ENCODE assay signal across 23 mouse cellular contexts in the genomic region with DNA sequence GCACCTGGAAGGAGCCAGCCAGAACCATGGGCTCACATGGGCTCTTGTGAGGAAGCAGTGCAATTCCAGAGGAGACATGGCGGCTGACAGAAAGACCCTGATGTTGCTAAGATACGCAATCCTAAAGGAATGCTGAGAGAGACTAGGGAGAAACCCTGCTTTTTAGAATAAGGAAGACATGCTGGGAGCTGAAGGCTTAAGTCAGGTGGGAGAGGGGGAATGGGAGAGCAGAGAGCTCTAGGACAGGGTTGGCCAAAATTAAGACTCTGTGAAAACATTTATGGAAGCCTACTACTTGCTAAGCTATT.
DNase-seq lines count a peak whose midpoint lies in the region; ATAC-seq and TF ChIP-seq lines count a peak whose summit lies in the region.
"Had no signal": no experiment of that assay in that cellular context is flagged by ENCODE, and none has a peak within 500 bp of the region (broad histone marks: within the 10 kb centered on the region; RNA-seq: fewer than 3 reads in every experiment).

No protein-coding gene starts in this region.

- H3K36me3 ChIP-seq in heart, embryonic 11.5 days (ENCODE audit: control insufficient read depth, insufficient read depth, low read length) = no peaks in the 10 kb centered on the region
- no peaks in the 10 kb centered on the region for H3K36me3 ChIP-seq in midbrain, embryonic 10.5 days
- H3K36me3 ChIP-seq in midbrain, embryonic 11.5 days (ENCODE audit: control insufficient read depth, insufficient read depth, low read length) = no peaks in the 10 kb centered on the region
- H3K36me3 ChIP-seq in liver, embryonic 12.5 days = no peaks in the 10 kb centered on the region
- H3K36me3 ChIP-seq: embryonic facial prominence, embryonic 13.5 days; forebrain, embryonic 15.5 days; hindbrain, embryonic 15.5 days; kidney, embryonic 15.5 days had no signal

- no peak for ATAC-seq in heart, embryonic 11.5 days (replicated peaks; ENCODE audit: insufficient number of reproducible peaks, low FRiP score, low TSS enrichment)
- ATAC-seq in midbrain, embryonic 11.5 days (ENCODE audit: low FRiP score) = no peak
- ATAC-seq in liver, embryonic 12.5 days = no peak
- ATAC-seq: forebrain, embryonic 15.5 days had no signal

- intact Hi-C loops in heart, postnatal 14 days (cut with DNase I) = no loop called here

- DNase-seq in cerebellum, adult 2 months = no peak
- DNase-seq in cerebellum, postnatal 10 days = no peak
- no peak for DNase-seq in heart, postnatal 14 days
- no peak for DNase-seq in midbrain, embryonic 10.5 days (ENCODE audit: low spot score)
- no peak for DNase-seq in midbrain, embryonic 11.5 days (ENCODE audit: low spot score, missing footprints)
- DNase-seq: adrenal gland, postnatal 10 days; gastrocnemius, postnatal 10 days; heart, adult 11 months; heart, postnatal 36 days; kidney, adult 11 months; kidney, postnatal 36 days; layer of hippocampus, adult 9-11 months; liver; midbrain, embryonic 14.5 days; right cerebral cortex, postnatal 14 days; thymus, postnatal 25 days had no signal

- H3K27me3 ChIP-seq in cerebellum, adult 2 months (ENCODE audit: control insufficient read depth, insufficient read depth, low read length) = no peaks in the 10 kb centered on the region
- H3K27me3 ChIP-seq in heart, embryonic 11.5 days (ENCODE audit: control insufficient read depth, insufficient read depth, low read length) = no peaks in the 10 kb centered on the region
- no peaks in the 10 kb centered on the region for H3K27me3 ChIP-seq in midbrain, embryonic 10.5 days (ENCODE audit: low read depth, poor library complexity, severe bottlenecking)
- H3K27me3 ChIP-seq in midbrain, embryonic 11.5 days (ENCODE audit: control insufficient read depth, insufficient read depth, low read length) = no peaks in the 10 kb centered on the region
- no peaks in the 10 kb centered on the region for H3K27me3 ChIP-seq in liver, embryonic 12.5 days (replicated peaks)
- H3K27me3 ChIP-seq: embryonic facial prominence, embryonic 13.5 days; hindbrain, embryonic 15.5 days; kidney, embryonic 15.5 days had no signal

- H3K4me1 ChIP-seq in cerebellum, adult 2 months (ENCODE audit: control insufficient read depth, insufficient read depth, low read length) = peaks cover 42% of the 10 kb centered on the region
- H3K4me1 ChIP-seq in heart, embryonic 11.5 days (ENCODE audit: control insufficient read depth, insufficient read depth, low read length) = peaks cover 39% of the 10 kb centered on the region
- H3K4me1 ChIP-seq in midbrain, embryonic 10.5 days = peaks cover 34% of the 10 kb centered on the region
- peaks cover 16% of the 10 kb centered on the region for H3K4me1 ChIP-seq in midbrain, embryonic 11.5 days (ENCODE audit: control insufficient read depth, insufficient read depth, low read length)
- H3K4me1 ChIP-seq in liver, embryonic 12.5 days = peaks cover 21% of the 10 kb centered on the region

- H3K9me3 ChIP-seq in heart, embryonic 11.5 days (replicated peaks; ENCODE audit: control insufficient read depth, low read length) = no peaks in the 10 kb centered on the region
- no peaks in the 10 kb centered on the region for H3K9me3 ChIP-seq in midbrain, embryonic 10.5 days (replicated peaks)
- H3K9me3 ChIP-seq in midbrain, embryonic 11.5 days (ENCODE audit: control insufficient read depth, low read length) = no peaks in the 10 kb centered on the region
- H3K9me3 ChIP-seq in liver, embryonic 12.5 days (replicated peaks) = no peaks in the 10 kb centered on the region
- H3K9me3 ChIP-seq: embryonic facial prominence, embryonic 13.5 days; forebrain, embryonic 15.5 days; hindbrain, embryonic 15.5 days; kidney, embryonic 15.5 days had no signal

- no peak for TF ChIP-seq CTCF in cerebellum, adult 2 months (IDR thresholded peaks at IDR 0.05; ENCODE audit: borderline replicate concordance, insufficient read depth, low read depth, low read length)

- H3K9ac ChIP-seq in heart, embryonic 11.5 days (ENCODE audit: low read depth, low read length) = no peak overlapping the region
- H3K9ac ChIP-seq in midbrain, embryonic 11.5 days (ENCODE audit: low read length) = no peak overlapping the region
- H3K9ac ChIP-seq in liver, embryonic 12.5 days = no peak overlapping the region
- H3K9ac ChIP-seq: embryonic facial prominence, embryonic 13.5 days; forebrain, embryonic 15.5 days; hindbrain, embryonic 15.5 days; kidney, embryonic 15.5 days had no signal

- no peak overlapping the region for H3K4me2 ChIP-seq in heart, embryonic 11.5 days
- H3K4me2 ChIP-seq in midbrain, embryonic 11.5 days = no peak overlapping the region
- H3K4me2 ChIP-seq in liver, embryonic 12.5 days = no peak overlapping the region
- H3K4me2 ChIP-seq: embryonic facial prominence, embryonic 13.5 days; forebrain, embryonic 15.5 days; hindbrain, embryonic 15.5 days; kidney, embryonic 15.5 days had no signal

- H3K27ac ChIP-seq in cerebellum, adult 2 months (ENCODE audit: insufficient read depth, low read length) = peak overlapping the region; percentile 96
- peak overlapping the region; percentile 3; the same call in 1 of the 2 replicates for H3K27ac ChIP-seq in heart, embryonic 11.5 days (ENCODE audit: low read depth, low read length)
- H3K27ac ChIP-seq in midbrain, embryonic 10.5 days (replicated peaks) = peak overlapping the region; percentile 68
- no peak overlapping the region for H3K27ac ChIP-seq in midbrain, embryonic 11.5 days (ENCODE audit: low read depth, low read length)
- H3K27ac ChIP-seq in liver, embryonic 12.5 days = no peak overlapping the region
- H3K27ac ChIP-seq: embryonic facial prominence, embryonic 13.5 days; forebrain, embryonic 15.5 days; hindbrain, embryonic 15.5 days; kidney, embryonic 15.5 days had no signal

- H3K4me3 ChIP-seq in cerebellum, adult 2 months (replicated peaks; ENCODE audit: insufficient read depth, low read depth, low read length) = no peak overlapping the region
- H3K4me3 ChIP-seq in heart, embryonic 11.5 days (ENCODE audit: low read depth, low read length) = no peak overlapping the region
- H3K4me3 ChIP-seq in midbrain, embryonic 10.5 days = no peak overlapping the region
- no peak overlapping the region for H3K4me3 ChIP-seq in midbrain, embryonic 11.5 days (ENCODE audit: low read depth, low read length)
- H3K4me3 ChIP-seq in liver, embryonic 12.5 days = no peak overlapping the region
- H3K4me3 ChIP-seq: embryonic facial prominence, embryonic 13.5 days; erythroblast, embryonic 14.5 days; forebrain, embryonic 15.5 days; hindbrain, embryonic 15.5 days; kidney, embryonic 15.5 days had no signal

- 87% methylated on average over 2 of the region's 2 CpGs for WGBS in cerebellum, adult 2 months
- 74% methylated on average over 2 of the region's 2 CpGs for WGBS in heart, embryonic 11.5 days (ENCODE audit: insufficient replicate concordance)
- WGBS in midbrain, embryonic 10.5 days = 48% methylated on average over 2 of the region's 2 CpGs
- 46% methylated on average over 2 of the region's 2 CpGs for WGBS in midbrain, embryonic 11.5 days
- WGBS in liver, embryonic 12.5 days (ENCODE audit: insufficient replicate concordance) = 73% methylated on average over 2 of the region's 2 CpGs

- no peak for TF ChIP-seq POLR2A in cerebellum, adult 2 months (IDR thresholded peaks at IDR 0.05; ENCODE audit: borderline replicate concordance, insufficient read depth, low read length)

Comparison
In these comparisons a context has a peak if more than half of its experiments do, and no peak if none do; other contexts are left out.
1. H3K27ac ChIP-seq: peak in cerebellum, adult 2 months (single experiment), heart, embryonic 11.5 days (single experiment) and midbrain, embryonic 10.5 days (single experiment); none in midbrain, embryonic 11.5 days (single experiment) and liver, embryonic 12.5 days (single experiment).